Mouse (Mus musculus) lung, adult 2 months (tissue): ENCODE data around the gene Dram1. TPM values are rescaled to one million over a fixed set of nuclear protein-coding genes. Genes with fewer than 3 reads are reported as not detected.

Experiments used
- DNase-seq: peaks from one replicate; pipeline ENCODE4 v3.0.0; 2022
- H3K4me1 ChIP-seq: fragments of 200-500 bp; 2 replicates; pipeline ENCODE4 v1.6.1; 2011; ENCODE audit warnings: low read length; ENCODE audit not compliant: control insufficient read depth, insufficient read depth
- H3K4me3 ChIP-seq: fragments of 200-500 bp; replicated peaks from 2 replicates; pipeline ENCODE3; 2011; ENCODE audit warnings: low read depth, mild to moderate bottlenecking, control low read depth, low read length; ENCODE audit errors: extremely low read depth
- CTCF ChIP-seq: fragments of 200-500 bp; IDR thresholded peaks from 2 replicates; pipeline ENCODE4 v1.5.1; 2011; ENCODE audit warnings: mild to moderate bottlenecking, low read length, control low read depth; ENCODE audit not compliant: insufficient read depth
- POLR2A ChIP-seq: fragments of 200-500 bp; IDR thresholded peaks from 2 replicates; pipeline ENCODE4 v1.6.1; 2011; ENCODE audit warnings: low read depth, mild to moderate bottlenecking, control low read depth, low read length, borderline replicate concordance; ENCODE audit errors: extremely low read depth
- WGBS: fragments of 180-500 bp; shearing (Covaris S2); methylation state at CpG from one replicate; pipeline ENCODE4 v1.1.7; 2018; 5-methylcytosine and 5-hydroxymethylcytosine counted together
- polyA plus RNA-seq: library from polyadenylated mRNA; depleted of rRNA; stranded (reverse); fragments of >200 nt; gene quantifications from 2 replicates; pipeline ENCODE4 v1.2.3, GENCODE M21; 2012

Gene Dram1
- polyA plus RNA-seq, 1 experiment, result 326 TPM

DNA sequence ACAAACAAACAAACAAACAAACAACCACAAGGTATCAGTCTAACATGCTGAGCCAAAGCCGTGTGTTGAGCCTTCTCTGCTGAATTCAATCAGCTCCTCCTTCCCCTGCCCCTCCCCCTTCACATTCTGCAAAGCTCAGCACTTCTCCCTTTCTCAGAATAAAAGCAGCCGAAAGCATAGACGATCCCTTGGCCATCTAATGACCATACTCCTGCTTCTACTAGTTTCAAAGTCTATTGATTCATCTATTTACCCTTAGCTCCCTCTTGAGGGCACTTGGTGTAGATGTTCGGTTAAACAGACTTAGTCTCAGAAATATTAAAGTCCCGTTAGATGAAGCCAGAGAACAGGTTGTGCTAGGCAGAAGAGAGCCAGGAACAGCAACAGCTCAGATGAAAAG lies 48.2 kb downstream of the Dram1 start:
- Histone ChIP-seq H3K4me1 (peaks cover 2% of the 10 kb centered on the region; the same call in 1 of the 2 replicates), H3K4me3 (no peak overlapping the region)
- DNase-seq, result no peak
- WGBS, result 15% methylated on average over 5 of the region's 5 CpGs
- no peak for TF ChIP-seq CTCF
- no peak for TF ChIP-seq POLR2A

GRCm38 (mm10) chr10:88328056-88328450 lies 50.8 kb downstream of the Dram1 start:
- no peak for DNase-seq
- no peak overlapping the region for H3K4me3 ChIP-seq
- WGBS, result 50% methylated on average over 4 of the region's 4 CpGs
- TF ChIP-seq POLR2A (no peak), CTCF (no peak)
- H3K4me1 ChIP-seq, result no peaks in the 10 kb centered on the region

GRCm38 (mm10) chr10:88327160-88328055 lies 51.5 kb downstream of the Dram1 start:
- 44% methylated on average over 11 of the region's 11 CpGs for WGBS
- no peak for TF ChIP-seq POLR2A
- TF ChIP-seq CTCF, result peak; percentile 53; the same call in 1 of the 2 replicates
- no peak overlapping the region for H3K4me3 ChIP-seq
- no peaks in the 10 kb centered on the region for H3K4me1 ChIP-seq
- DNase-seq, result peak; percentile 58

DNA sequence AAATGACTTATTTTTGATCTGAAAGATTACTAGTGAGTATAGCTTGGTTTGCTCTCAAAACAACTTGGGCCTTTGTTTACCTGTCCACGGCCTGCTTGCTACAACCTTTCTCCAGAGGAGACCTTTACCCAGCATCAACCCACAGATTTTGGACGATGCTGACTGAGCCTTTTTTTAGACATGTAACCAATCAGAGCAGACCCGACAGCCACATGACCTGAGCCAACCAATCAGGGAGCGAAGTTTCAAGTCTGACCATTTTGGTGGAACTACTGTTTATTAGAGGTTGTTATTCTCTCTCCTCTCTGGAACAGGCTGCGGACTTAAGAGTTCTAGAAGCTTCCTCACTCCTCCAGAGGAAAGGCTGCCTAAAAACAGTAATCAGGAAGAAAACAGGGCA lies 57.1 kb downstream of the Dram1 start:
- Histone ChIP-seq H3K4me3 (no peak overlapping the region), H3K4me1 (no peaks in the 10 kb centered on the region)
- TF ChIP-seq CTCF, result no peak
- TF ChIP-seq POLR2A, result no peak
- WGBS, result 74% methylated on average over 5 of the region's 5 CpGs
- no peak for DNase-seq

- WGBS, result 47% methylated on average over 12 of the region's 12 CpGs
- H3K4me1 ChIP-seq, result no peaks in the 10 kb centered on the region
- no peak overlapping the region for H3K4me3 ChIP-seq
- no peak for TF ChIP-seq POLR2A
- no peak for TF ChIP-seq CTCF
- DNase-seq, result no peak
These were observed 58.0 kb downstream of the Dram1 start for GRCm38 (mm10) chr10:88320714-88321416.

- no peak for DNase-seq
- WGBS, result 78% methylated on average over 4 of the region's 4 CpGs
- Histone ChIP-seq H3K4me3 (no peak overlapping the region), H3K4me1 (no peaks in the 10 kb centered on the region)
- TF ChIP-seq POLR2A, result no peak
- no peak for TF ChIP-seq CTCF
These were observed 60.7 kb downstream of the Dram1 start for GRCm38 (mm10) chr10:88318179-88318578.

GRCm38 (mm10) chr10:88317151-88317550 lies 61.7 kb downstream of the Dram1 start:
- Histone ChIP-seq H3K4me1 (no peaks in the 10 kb centered on the region), H3K4me3 (no peak overlapping the region)
- DNase-seq, result no peak
- TF ChIP-seq POLR2A (no peak), CTCF (no peak)
- 73% methylated on average over 5 of the region's 5 CpGs for WGBS

- DNase-seq, result no peak
- TF ChIP-seq CTCF, result no peak
- no peak for TF ChIP-seq POLR2A
These were observed 64.0 kb downstream of the Dram1 start for GRCm38 (mm10) chr10:88314841-88315240.

GRCm38 (mm10) chr10:88309851-88310250 lies 69.0 kb downstream of the Dram1 start:
- 74% methylated on average over 10 of the region's 10 CpGs for WGBS
- no peak for DNase-seq
- H3K4me3 ChIP-seq, result no peak overlapping the region
- TF ChIP-seq CTCF, result no peak
- no peak for TF ChIP-seq POLR2A
- no peaks in the 10 kb centered on the region for H3K4me1 ChIP-seq

More at GRCm38 (mm10) chr10:88314841-88315240, 64.0 kb downstream of the Dram1 start:
- WGBS, result 81% methylated on average over 5 of the region's 5 CpGs
- Histone ChIP-seq H3K4me1 (no peaks in the 10 kb centered on the region), H3K4me3 (no peak overlapping the region)
